Mouse (Mus musculus): ENCODE measurements around the gene Usp43.

The Usp43 gene

DNA sequence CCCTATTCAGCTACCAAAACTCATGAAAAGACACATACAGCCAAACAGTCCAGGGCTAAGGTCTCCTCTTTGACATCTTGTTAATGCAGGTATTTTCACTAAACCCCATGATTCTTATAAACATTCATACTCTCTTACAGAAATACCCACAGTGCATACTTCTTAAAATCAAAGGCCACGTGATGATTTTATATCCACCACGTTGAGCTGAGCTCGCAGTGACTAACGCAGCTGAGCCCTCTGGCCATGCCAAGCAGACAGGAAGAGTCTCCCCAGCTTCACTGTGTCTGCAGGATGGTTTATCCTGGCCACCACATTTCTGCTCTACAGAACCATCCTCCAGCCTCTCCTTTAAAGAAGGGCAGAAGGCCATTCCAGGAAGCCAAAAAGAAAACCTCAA lies 18.2 kb downstream of the Usp43 start:
- no peak for DNase-seq (ENCODE audit: extremely low read depth, low read depth, low spot score)

- DNase-seq (ENCODE audit: extremely low read depth, low read depth, low spot score) = no peak
Measured at GRCm38 (mm10) chr11:67897064-67897560, 24.8 kb downstream of the Usp43 start.

- no peak for DNase-seq (ENCODE audit: extremely low read depth, low read depth, low spot score)
Measured at GRCm38 (mm10) chr11:67895641-67896040, 26.3 kb downstream of the Usp43 start.

DNA sequence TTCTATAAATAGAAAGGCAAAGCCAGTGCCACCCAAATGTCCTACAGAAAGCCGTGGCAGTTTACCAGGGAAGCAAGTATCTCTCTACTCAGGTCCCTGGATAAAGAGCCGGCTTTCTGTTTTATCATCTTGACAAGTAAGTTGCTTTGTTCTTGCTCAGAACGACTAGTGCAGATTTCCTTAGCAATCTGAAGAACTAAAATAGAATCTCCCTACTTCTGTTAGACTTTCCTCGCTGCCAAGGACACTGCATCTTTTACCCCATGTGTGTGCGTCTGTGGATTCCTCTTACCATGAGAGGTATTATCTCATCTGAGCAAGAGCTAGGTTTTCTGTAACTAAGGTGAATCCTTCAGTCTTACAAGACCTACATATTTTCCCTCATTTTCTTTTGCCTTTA lies 33.4 kb downstream of the Usp43 start:
- no peak for DNase-seq (ENCODE audit: extremely low read depth, low read depth, low spot score)

DNA sequence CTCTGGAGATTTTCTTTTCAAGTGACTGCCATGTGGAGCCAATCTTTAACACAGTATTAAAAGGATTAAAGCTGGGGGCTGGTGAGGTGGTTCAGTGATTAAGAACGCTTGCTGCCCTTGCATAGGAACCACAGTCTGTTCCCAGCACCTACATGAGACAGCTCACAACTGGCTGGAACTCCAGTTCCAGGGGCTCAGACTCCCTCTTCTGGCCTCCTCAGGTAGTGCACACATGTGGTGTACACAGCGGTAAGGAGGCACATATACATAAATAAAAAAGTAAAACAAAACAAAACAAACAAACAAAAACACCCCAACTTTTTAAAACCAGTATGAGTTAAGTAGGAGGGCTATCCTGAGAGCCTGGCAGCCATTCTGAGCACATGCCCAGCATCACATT lies 36.0 kb downstream of the Usp43 start:
- no peak for DNase-seq (ENCODE audit: extremely low read depth, low read depth, low spot score)

DNA sequence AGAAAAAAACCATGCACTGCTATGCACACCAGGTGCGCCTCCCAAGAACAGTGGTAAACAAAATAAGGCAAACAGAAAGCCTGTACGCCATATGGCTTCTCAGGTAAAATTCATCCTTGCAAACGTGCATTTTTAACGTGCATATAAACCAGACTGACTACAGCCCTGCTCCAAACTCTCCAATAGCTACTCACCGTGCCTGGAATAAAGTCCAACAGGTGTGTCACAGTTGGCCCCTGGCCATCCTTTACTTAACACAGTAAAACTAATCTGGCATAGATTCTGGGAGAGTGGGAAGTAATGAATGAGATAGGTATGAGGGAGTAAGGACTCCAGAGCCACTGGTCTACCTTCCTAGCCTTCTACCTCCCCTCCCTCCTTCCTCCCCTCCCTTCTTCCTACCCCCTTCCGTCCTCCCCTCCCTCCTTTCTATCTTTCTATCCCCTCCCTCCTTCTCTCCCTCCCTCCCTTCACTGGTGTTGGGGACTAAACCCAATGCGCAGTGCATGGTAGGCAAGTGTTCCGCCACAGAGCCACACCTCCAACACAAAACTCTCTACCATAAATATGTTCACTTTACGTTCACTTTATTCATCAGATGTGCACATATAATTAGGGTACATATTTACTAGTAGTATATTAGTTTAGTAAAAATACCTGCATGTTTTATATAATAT lies 56.3 kb downstream of the Usp43 start:
- peak; percentile 5 for DNase-seq (ENCODE audit: extremely low read depth, low read depth, low spot score)

GRCm38 (mm10) chr11:67865100-67865499 lies 56.9 kb downstream of the Usp43 start:
- DNase-seq (ENCODE audit: extremely low read depth, low read depth, low spot score) = no peak

DNA sequence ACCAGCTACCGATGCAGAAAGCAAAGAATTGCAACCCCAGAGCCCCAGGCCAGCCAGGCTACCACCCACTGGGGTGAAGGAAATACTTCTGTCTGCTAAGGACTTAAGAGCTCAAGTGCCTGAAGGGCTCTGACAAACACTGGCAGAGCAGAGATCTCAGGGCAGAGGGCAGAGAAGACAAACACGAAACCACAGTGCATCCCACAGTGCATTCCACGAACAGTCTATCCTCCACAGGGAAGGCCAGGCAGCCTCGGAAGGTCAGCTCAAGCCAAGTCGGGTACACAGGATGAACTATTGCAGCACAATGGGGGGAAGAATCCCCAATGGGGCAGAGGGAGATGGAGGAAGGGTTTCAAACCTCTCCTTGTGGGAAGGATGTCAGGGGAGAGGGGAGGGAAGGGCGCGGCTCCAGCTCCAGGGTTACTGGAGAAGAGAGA lies 60.5 kb downstream of the Usp43 start:
- DNase-seq (ENCODE audit: extremely low read depth, low read depth, low spot score) = no peak

- no peak for DNase-seq (ENCODE audit: extremely low read depth, low read depth, low spot score)
Measured at GRCm38 (mm10) chr11:67860743-67861398, 61.1 kb downstream of the Usp43 start.

- DNase-seq (ENCODE audit: extremely low read depth, low read depth, low spot score) = no peak
Measured at GRCm38 (mm10) chr11:67858518-67858917, 63.4 kb downstream of the Usp43 start.

DNA sequence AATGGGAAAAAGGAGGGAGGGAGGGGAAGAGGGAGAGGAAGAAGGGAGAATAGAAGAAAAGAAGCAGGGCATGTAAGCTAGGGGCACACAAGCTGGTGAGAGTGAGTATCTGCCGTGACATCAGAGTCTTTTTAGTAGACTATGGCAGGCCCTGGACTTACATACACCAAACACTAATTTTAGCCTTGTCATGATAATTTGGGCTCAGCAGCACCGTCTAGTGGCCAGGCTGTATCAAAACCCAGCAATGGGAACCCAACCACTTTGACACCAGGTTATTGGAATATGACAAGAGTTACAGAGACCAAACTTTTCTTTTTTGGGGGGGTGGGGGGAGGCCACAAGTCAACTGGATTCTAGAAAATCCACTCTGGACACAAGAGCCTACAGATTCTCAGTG lies 66.9 kb downstream of the Usp43 start:
- DNase-seq (ENCODE audit: extremely low read depth, low read depth, low spot score) = no peak

DNA sequence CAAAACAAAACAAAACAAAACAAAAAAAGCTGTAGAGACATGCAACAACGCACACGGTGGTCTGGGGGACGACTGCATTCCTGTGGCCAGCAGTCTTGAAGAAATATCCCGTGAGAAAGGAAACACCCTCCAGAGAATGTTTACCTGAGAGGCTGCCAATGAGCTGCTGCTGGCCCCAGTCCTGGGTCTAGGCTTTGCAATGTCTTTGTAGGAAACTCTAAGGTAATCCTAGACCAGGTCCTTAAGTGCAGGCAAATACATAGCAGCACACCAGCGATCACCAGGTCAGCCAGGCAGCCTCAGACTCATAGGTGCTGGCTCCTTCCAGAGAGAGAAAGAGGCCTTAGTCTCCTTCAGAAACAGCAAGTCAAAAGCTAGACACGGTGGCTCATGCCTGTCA lies 68.0 kb downstream of the Usp43 start:
- no peak for DNase-seq (ENCODE audit: extremely low read depth, low read depth, low spot score)

- no peak for DNase-seq (ENCODE audit: extremely low read depth, low read depth, low spot score)
Measured at GRCm38 (mm10) chr11:67851770-67852169, 70.2 kb downstream of the Usp43 start.

GRCm38 (mm10) chr11:67845193-67845592 lies 76.8 kb downstream of the Usp43 start:
- DNase-seq (ENCODE audit: extremely low read depth, low read depth, low spot score) = no peak

- no peak for DNase-seq (ENCODE audit: extremely low read depth, low read depth, low spot score)
Measured at GRCm38 (mm10) chr11:67839810-67840209, 82.1 kb downstream of the Usp43 start.

- no peak for DNase-seq (ENCODE audit: extremely low read depth, low read depth, low spot score)
Measured at GRCm38 (mm10) chr11:67835408-67836078, 86.4 kb downstream of the Usp43 start.

DNA sequence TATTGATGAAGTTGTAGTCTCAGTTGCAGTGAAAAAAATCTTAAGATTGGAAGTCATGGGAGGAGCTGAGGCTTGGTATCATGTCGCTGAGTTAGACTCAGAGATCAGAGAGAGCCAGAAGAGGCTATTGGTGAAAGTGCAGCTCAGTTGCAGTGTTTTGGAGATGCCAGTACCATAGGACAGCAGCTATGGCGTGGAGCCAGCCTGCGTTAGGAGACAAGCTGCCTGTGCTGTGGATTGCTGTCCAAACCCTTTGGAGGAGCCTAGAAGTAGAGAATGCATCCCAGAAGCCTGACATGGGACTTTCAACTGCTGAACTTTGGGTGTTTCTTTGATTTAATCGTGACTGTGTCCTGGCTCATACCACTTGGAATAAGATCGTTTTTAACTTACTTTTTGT lies 90.1 kb downstream of the Usp43 start:
- no peak for DNase-seq (ENCODE audit: extremely low read depth, low read depth, low spot score)

GRCm38 (mm10) chr11:67829530-67829929 lies 92.4 kb downstream of the Usp43 start:
- DNase-seq (ENCODE audit: extremely low read depth, low read depth, low spot score) = no peak

DNA sequence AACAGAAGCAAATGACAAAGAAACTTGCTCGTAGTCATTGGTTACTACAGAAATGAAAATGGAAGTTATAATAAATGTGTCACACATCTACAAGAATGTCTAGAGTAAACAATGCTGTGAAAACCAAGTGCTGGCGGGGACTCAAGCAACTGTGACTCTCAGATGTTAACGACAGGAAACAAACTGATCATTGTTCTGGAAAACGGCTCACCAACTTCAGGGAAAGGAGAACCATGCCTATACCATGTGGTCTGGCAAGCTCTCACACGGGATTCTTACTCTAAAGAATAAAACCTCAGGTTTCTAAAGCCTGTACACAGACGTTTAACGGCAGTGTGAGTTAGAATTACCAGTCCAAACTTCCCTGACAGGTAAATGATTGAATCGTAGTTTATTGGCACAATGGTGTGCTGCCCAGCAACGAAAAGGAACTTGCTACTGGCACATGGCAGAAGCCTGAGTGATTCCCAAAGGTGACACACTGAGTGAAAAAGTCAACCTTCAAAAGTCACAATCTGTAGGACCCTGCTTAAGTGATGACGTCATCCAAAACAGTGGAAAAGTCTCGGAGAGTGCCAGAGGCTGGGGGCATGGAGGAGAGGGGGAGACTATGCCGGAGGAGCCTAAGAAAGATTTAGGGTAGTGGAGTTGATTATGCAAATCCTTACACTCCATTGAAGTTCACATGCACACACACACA lies 93.4 kb downstream of the Usp43 start:
- DNase-seq (ENCODE audit: extremely low read depth, low read depth, low spot score) = no peak

GRCm38 (mm10) chr11:67821560-67821959 lies 100.4 kb downstream of the Usp43 start:
- DNase-seq (ENCODE audit: extremely low read depth, low read depth, low spot score) = no peak

GRCm38 (mm10) chr11:67820221-67820620 lies 101.7 kb downstream of the Usp43 start:
- DNase-seq (ENCODE audit: extremely low read depth, low read depth, low spot score) = no peak

Data from fat pad, adult 2 months (tissue).